Mouse (Mus musculus) midbrain, embryonic 15.5 days (tissue): ENCODE data around the gene Iqcf5. TPM values are rescaled to one million over a fixed set of nuclear protein-coding genes. Genes with fewer than 3 reads are reported as not detected.

Source experiments
- ATAC-seq: fragments of 200-750 bp; cut with Nextera tagmentation; replicated peaks from 2 replicates; pipeline ENCODE4 v1.8.0; 2017; ENCODE audit warnings: moderate TSS enrichment
- H3K27ac ChIP-seq: fragments of 300-500 bp; sonication (generic); 2 replicates; pipeline ENCODE4 v1.5.1; 2015; ENCODE audit warnings: mild to moderate bottlenecking, inconsistent platforms
- H3K27me3 ChIP-seq: fragments of 300-500 bp; sonication (generic); replicated peaks from 2 replicates; pipeline ENCODE4 v1.6.1; 2015; ENCODE audit warnings: inconsistent platforms
- H3K36me3 ChIP-seq: fragments of 300-500 bp; sonication (generic); replicated peaks from 2 replicates; pipeline ENCODE4 v1.6.1; 2015; ENCODE audit warnings: inconsistent platforms
- H3K4me1 ChIP-seq: fragments of 300-500 bp; sonication (generic); 2 replicates; pipeline ENCODE4 v1.6.1; 2015; ENCODE audit warnings: inconsistent platforms
- H3K4me2 ChIP-seq: fragments of 300-500 bp; sonication (generic); 2 replicates; pipeline ENCODE4 v1.6.1; 2015; ENCODE audit warnings: inconsistent platforms, mild to moderate bottlenecking, moderate library complexity
- H3K4me3 ChIP-seq: fragments of 300-500 bp; sonication (generic); 2 replicates; pipeline ENCODE4 v1.5.1; 2015; ENCODE audit warnings: mild to moderate bottlenecking, inconsistent platforms
- H3K9ac ChIP-seq: fragments of 300-500 bp; sonication (generic); 2 replicates; pipeline ENCODE4 v1.6.1; 2015; ENCODE audit warnings: mild to moderate bottlenecking, inconsistent platforms
- H3K9me3 ChIP-seq: fragments of 300-500 bp; sonication (generic); 2 replicates; pipeline ENCODE4 v1.6.1; 2016; ENCODE audit warnings: inconsistent platforms
- WGBS: fragments of 180-500 bp; shearing (Covaris S2); methylation state at CpG from one replicate; pipeline ENCODE4 v1.1.7; 2015; ENCODE audit warnings: mixed read lengths; 5-methylcytosine and 5-hydroxymethylcytosine counted together
- polyA plus RNA-seq: library from polyadenylated mRNA; unstranded; fragments of >200 nt; fragmentation: Nextera tagmentation; extraction: Ambion mirVana; gene quantifications from 2 replicates; pipeline ENCODE4 v1.2.1, GENCODE M21; 2015

Iqcf5 gene
- polyA plus RNA-seq, 1 experiment from 2014 or later: not detected

- Histone ChIP-seq H3K27ac (no peak overlapping the region), H3K27me3 (no peaks in the 10 kb centered on the region), H3K4me3 (no peak overlapping the region), H3K4me1 (no peaks in the 10 kb centered on the region), H3K9me3 (no peaks in the 10 kb centered on the region), H3K4me2 (no peak overlapping the region), H3K36me3 (no peaks in the 10 kb centered on the region), H3K9ac (no peak overlapping the region)
- WGBS: 93% methylated on average over 11 of the region's 11 CpGs
- ATAC-seq: no peak
Measured at GRCm38 (mm10) chr9:106534975-106535374, 20.6 kb downstream of the Iqcf5 start.

- Histone ChIP-seq H3K36me3 (no peaks in the 10 kb centered on the region), H3K9ac (no peak within 1 kb of the TSS), H3K27ac (no peak within 1 kb of the TSS), H3K4me3 (no peak within 1 kb of the TSS), H3K9me3 (no peaks in the 10 kb centered on the region), H3K27me3 (no peaks in the 10 kb centered on the region), H3K4me2 (no peak within 1 kb of the TSS), H3K4me1 (no peaks in the 10 kb centered on the region)
- ATAC-seq: no peak
- 98% methylated on average over 5 of the region's 5 CpGs for WGBS
Measured at GRCm38 (mm10) chr9:106561531-106561930, 47.2 kb downstream of the Iqcf5 start, which contains the start of gene Iqcf3. Iqcf3 (minus strand) TSS chr9:106561631.

GRCm38 (mm10) chr9:106562291-106562690 lies 47.9 kb downstream of the Iqcf5 start:
- no peak overlapping the region for H3K27ac ChIP-seq

GRCm38 (mm10) chr9:106564025-106564424 lies 49.7 kb downstream of the Iqcf5 start:
- H3K27ac ChIP-seq: no peak overlapping the region
- no peak overlapping the region for H3K4me3 ChIP-seq
- no peaks in the 10 kb centered on the region for H3K9me3 ChIP-seq
- no peak overlapping the region for H3K9ac ChIP-seq
- H3K4me1 ChIP-seq: no peaks in the 10 kb centered on the region
- ATAC-seq: no peak
- WGBS: 75% methylated on average over 8 of the region's 8 CpGs
- H3K27me3 ChIP-seq: no peaks in the 10 kb centered on the region
- H3K36me3 ChIP-seq: no peaks in the 10 kb centered on the region
- H3K4me2 ChIP-seq: no peak overlapping the region

More at GRCm38 (mm10) chr9:106562291-106562690, 47.9 kb downstream of the Iqcf5 start:
- H3K4me2 ChIP-seq: no peak overlapping the region
- H3K36me3 ChIP-seq: no peaks in the 10 kb centered on the region
- H3K9me3 ChIP-seq: no peaks in the 10 kb centered on the region
- ATAC-seq: no peak
- 94% methylated on average over 11 of the region's 11 CpGs for WGBS
- H3K9ac ChIP-seq: no peak overlapping the region
- H3K4me1 ChIP-seq: no peaks in the 10 kb centered on the region
- no peaks in the 10 kb centered on the region for H3K27me3 ChIP-seq
- H3K4me3 ChIP-seq: no peak overlapping the region

Other genes starting within 250 kb of the Iqcf5 start
- gene Poc1a, start 233.5 kb upstream of the Iqcf5 start, polyA plus RNA-seq: 9.1 and 9.9 TPM in 2 replicates
- 15.7 and 16.1 TPM in 2 replicates for gene Dusp7, start 145.9 kb upstream of the Iqcf5 start, polyA plus RNA-seq
- 553 and 554 TPM in 2 replicates for gene Rpl29, start 85.1 kb upstream of the Iqcf5 start, polyA plus RNA-seq
- 20.7 TPM in 2 replicates for gene Acy1, start 76.3 kb upstream of the Iqcf5 start, polyA plus RNA-seq
- gene Abhd14b, start 67.1 kb upstream of the Iqcf5 start, polyA plus RNA-seq: 8.9 and 11.0 TPM in 2 replicates
- 71.2 and 71.3 TPM in 2 replicates for gene Abhd14a, start 66.9 kb upstream of the Iqcf5 start, polyA plus RNA-seq
- 295 and 310 TPM in 2 replicates for gene Pcbp4, start 61.3 kb upstream of the Iqcf5 start, polyA plus RNA-seq
- gene Gpr62, start 48.6 kb upstream of the Iqcf5 start, polyA plus RNA-seq: 1.2 and 1.4 TPM in 2 replicates
- 51.2 and 52.3 TPM in 2 replicates for gene Rrp9, start 38.6 kb upstream of the Iqcf5 start, polyA plus RNA-seq
- gene Parp3, start 37.6 kb upstream of the Iqcf5 start, polyA plus RNA-seq: 1.4 and 1.5 TPM in 2 replicates
- gene Iqcf1, start 14.6 kb upstream of the Iqcf5 start, polyA plus RNA-seq: not detected in 2 replicates
- not detected in 2 replicates for gene Iqcf3, start 47.1 kb downstream of the Iqcf5 start, polyA plus RNA-seq
- gene Iqcf4, start 56.4 kb downstream of the Iqcf5 start, polyA plus RNA-seq: not detected in 2 replicates
- gene Iqcf6, start 112.0 kb downstream of the Iqcf5 start, polyA plus RNA-seq: not detected in 2 replicates
- gene Grm2, start 141.5 kb downstream of the Iqcf5 start, polyA plus RNA-seq: 17.8 and 19.3 TPM in 2 replicates
- gene Tex264, start 171.4 kb downstream of the Iqcf5 start, polyA plus RNA-seq: 63.2 and 67.7 TPM in 2 replicates